Mouse (Mus musculus) heart, postnatal 0 days (tissue): ENCODE results near the gene Mta1.

ENCODE experiments used
- CTCF ChIP-seq: IDR thresholded peaks from 2 replicates; pipeline ENCODE4 v1.5.1; 2016; ENCODE audit warnings: antibody characterized with exemption, control low read depth, low read depth
- EP300 ChIP-seq: IDR thresholded peaks from 2 replicates; pipeline ENCODE4 v1.6.1; 2016; ENCODE audit warnings: antibody characterized with exemption, low read depth

- peak; percentile 75 for TF ChIP-seq EP300
- peak; percentile 18; the same call in 1 of the 2 replicates for TF ChIP-seq CTCF
These were observed 44.2 kb downstream of the Mta1 start for GRCm38 (mm10) chr12:113142021-113142975.
